Mouse (Mus musculus) limb, embryonic 14.5 days (tissue): Measurements from ENCODE around the gene Rtn4rl1. TPM values are rescaled to one million over a fixed set of nuclear protein-coding genes. Genes with fewer than 3 reads are reported as not detected.

Experiments
- ATAC-seq: fragments of 200-750 bp; cut with Nextera tagmentation; 2 replicates; pipeline ENCODE4 v1.8.0; 2017; ENCODE audit warnings: low read depth, moderate number of reproducible peaks, moderate TSS enrichment; ENCODE audit not compliant: low FRiP score
- DNase-seq: peaks from one replicate; pipeline ENCODE4 v3.0.0-alpha.2; 2015; ENCODE audit warnings: low spot score
- H3K27ac ChIP-seq: fragments of 300-500 bp; sonication (generic); replicated peaks from 2 replicates; pipeline ENCODE4 v1.5.1; 2014; ENCODE audit warnings: low read depth, mild to moderate bottlenecking, low read length, moderate library complexity, mixed read lengths
- H3K27me3 ChIP-seq: fragments of 300-500 bp; sonication (generic); 2 replicates; pipeline ENCODE4 v1.6.1; 2014; ENCODE audit warnings: low read length, mixed read lengths; ENCODE audit not compliant: control insufficient read depth, insufficient read depth
- H3K36me3 ChIP-seq: fragments of 300-500 bp; sonication (generic); 2 replicates; pipeline ENCODE4 v1.6.1; 2014; ENCODE audit warnings: mild to moderate bottlenecking, low read length, moderate library complexity, mixed read lengths; ENCODE audit not compliant: control insufficient read depth, insufficient read depth
- H3K4me1 ChIP-seq: fragments of 300-500 bp; sonication (generic); 2 replicates; pipeline ENCODE4 v1.6.1; 2014; ENCODE audit warnings: antibody characterized with exemption, low read length, mixed read lengths; ENCODE audit not compliant: control insufficient read depth, insufficient read depth
- H3K4me2 ChIP-seq: fragments of 300-500 bp; sonication (generic); replicated peaks from 2 replicates; pipeline ENCODE4 v1.6.1; 2014; ENCODE audit warnings: low read depth, mild to moderate bottlenecking, low read length, moderate library complexity; ENCODE audit not compliant: severe bottlenecking
- H3K4me3 ChIP-seq: fragments of 300-500 bp; sonication (generic); replicated peaks from 2 replicates; pipeline ENCODE4 v1.5.1; 2014; ENCODE audit warnings: low read length
- H3K9ac ChIP-seq: fragments of 300-500 bp; sonication (generic); 2 replicates; pipeline ENCODE4 v1.6.1; 2014; ENCODE audit warnings: mild to moderate bottlenecking, low read depth, low read length, moderate library complexity; ENCODE audit not compliant: severe bottlenecking
- H3K9me3 ChIP-seq: fragments of 300-500 bp; sonication (generic); 2 replicates; pipeline ENCODE4 v1.6.1; 2016; ENCODE audit warnings: low read length; ENCODE audit not compliant: control insufficient read depth
- POLR2A ChIP-seq: fragments of 200-500 bp; IDR thresholded peaks from 2 replicates; pipeline ENCODE4 v1.8.0; 2012; ENCODE audit warnings: inconsistent platforms, mild to moderate bottlenecking, moderate library complexity, borderline replicate concordance; ENCODE audit not compliant: insufficient read depth, insufficient read length; ENCODE audit errors: extremely low read depth
- WGBS: fragments of 180-500 bp; shearing (Covaris S2); extraction: QIAGEN DNeasy Blood & Tissue Kit; methylation state at CpG from one replicate; pipeline ENCODE4 v1.1.7; 2014; 5-methylcytosine and 5-hydroxymethylcytosine counted together
- polyA plus RNA-seq, 2 experiments: library from polyadenylated mRNA; depleted of rRNA in 1 of 2; stranded (reverse) in 1 of 2; unstranded in 1 of 2; fragments of >200 nt; fragmentation: Nextera tagmentation in 1 of 2; extraction: Ambion mirVana in 1 of 2; gene quantifications; 2 replicates each; pipeline versions ENCODE4 v1.2.1 to v1.2.3; 2012 to 2014

Gene Rtn4rl1
- polyA plus RNA-seq, 2 experiments, result 3.4 to 4.4 TPM

DNA sequence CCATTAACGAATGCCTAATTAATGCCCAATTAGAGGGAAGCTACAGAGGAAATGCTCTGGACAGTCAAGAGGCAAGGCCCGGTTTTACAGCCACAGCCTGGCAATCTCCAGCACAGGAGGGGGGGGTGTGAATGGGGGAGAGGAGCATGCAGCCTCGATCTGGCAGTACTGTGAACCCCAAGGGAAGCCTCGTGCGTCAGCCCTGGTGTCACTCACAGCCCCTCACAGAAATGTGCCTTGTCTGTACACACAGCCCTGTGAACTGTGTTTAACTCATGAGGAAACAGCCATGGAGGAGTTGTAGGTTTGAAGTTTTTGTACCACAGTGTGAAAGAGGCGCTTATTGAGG, 70.4 kb downstream of the Rtn4rl1 start:
- ATAC-seq (no peak), DNase-seq (no peak)
- Histone ChIP-seq H3K4me2 (no peak overlapping the region), H3K4me1 (peaks cover 18% of the 10 kb centered on the region), H3K9me3 (no peaks in the 10 kb centered on the region), H3K9ac (no peak overlapping the region), H3K27ac (no peak overlapping the region), H3K36me3 (no peaks in the 10 kb centered on the region), H3K4me3 (no peak overlapping the region), H3K27me3 (no peaks in the 10 kb centered on the region)
- 33% methylated on average over 6 of the region's 6 CpGs for WGBS
- TF ChIP-seq POLR2A, result no peak

DNA sequence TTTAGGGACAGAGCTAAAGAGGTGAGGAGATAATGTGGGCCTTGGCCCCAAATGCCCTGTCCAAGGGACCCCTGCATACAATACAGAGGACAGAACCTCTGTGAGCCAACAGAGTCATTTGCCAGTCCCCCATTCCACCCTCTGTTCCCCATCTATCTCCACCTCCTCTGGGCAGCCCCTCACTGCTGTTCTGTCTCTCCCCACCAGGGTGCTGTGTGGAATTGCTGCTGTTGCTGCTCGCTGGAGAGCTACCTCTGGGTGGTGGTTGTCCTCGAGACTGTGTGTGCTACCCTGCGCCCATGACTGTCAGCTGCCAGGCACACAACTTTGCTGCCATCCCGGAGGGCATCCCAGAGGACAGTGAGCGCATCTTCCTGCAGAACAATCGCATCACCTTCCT, 71.0 kb downstream of the Rtn4rl1 start:
- H3K9me3 ChIP-seq, result no peaks in the 10 kb centered on the region
- 85% methylated on average over 6 of the region's 6 CpGs for WGBS
- no peak overlapping the region for H3K4me3 ChIP-seq
- no peak overlapping the region for H3K4me2 ChIP-seq
- H3K9ac ChIP-seq, result no peak overlapping the region
- DNase-seq (no peak), ATAC-seq (no peak)
- H3K27ac ChIP-seq, result no peak overlapping the region
- TF ChIP-seq POLR2A, result no peak
- H3K27me3 ChIP-seq, result no peaks in the 10 kb centered on the region
- H3K4me1 ChIP-seq, result peaks cover 18% of the 10 kb centered on the region
- H3K36me3 ChIP-seq, result no peaks in the 10 kb centered on the region

- H3K9ac ChIP-seq, result no peak overlapping the region
- H3K9me3 ChIP-seq, result no peaks in the 10 kb centered on the region
- TF ChIP-seq POLR2A, result no peak
- no peak overlapping the region for H3K4me2 ChIP-seq
- no peak overlapping the region for H3K27ac ChIP-seq
- 52% methylated on average over 15 of the region's 15 CpGs for WGBS
- H3K4me1 ChIP-seq, result peaks cover 18% of the 10 kb centered on the region
- no peak overlapping the region for H3K4me3 ChIP-seq
- ATAC-seq, result no peak
- DNase-seq, result no peak
- no peaks in the 10 kb centered on the region for H3K36me3 ChIP-seq
- no peaks in the 10 kb centered on the region for H3K27me3 ChIP-seq
Observed at GRCm38 (mm10) chr11:75265545-75265944, 72.0 kb downstream of the Rtn4rl1 start.

- Histone ChIP-seq H3K9me3 (no peaks in the 10 kb centered on the region), H3K4me1 (peaks cover 17% of the 10 kb centered on the region), H3K9ac (no peak overlapping the region), H3K4me2 (no peak overlapping the region), H3K36me3 (no peaks in the 10 kb centered on the region), H3K27me3 (no peaks in the 10 kb centered on the region), H3K4me3 (no peak overlapping the region), H3K27ac (no peak overlapping the region)
- ATAC-seq, result no peak
- TF ChIP-seq POLR2A, result no peak
- DNase-seq, result no peak
- WGBS, result 57% methylated on average over 9 of the region's 9 CpGs
Observed at GRCm38 (mm10) chr11:75267826-75268281, 74.3 kb downstream of the Rtn4rl1 start.

DNA sequence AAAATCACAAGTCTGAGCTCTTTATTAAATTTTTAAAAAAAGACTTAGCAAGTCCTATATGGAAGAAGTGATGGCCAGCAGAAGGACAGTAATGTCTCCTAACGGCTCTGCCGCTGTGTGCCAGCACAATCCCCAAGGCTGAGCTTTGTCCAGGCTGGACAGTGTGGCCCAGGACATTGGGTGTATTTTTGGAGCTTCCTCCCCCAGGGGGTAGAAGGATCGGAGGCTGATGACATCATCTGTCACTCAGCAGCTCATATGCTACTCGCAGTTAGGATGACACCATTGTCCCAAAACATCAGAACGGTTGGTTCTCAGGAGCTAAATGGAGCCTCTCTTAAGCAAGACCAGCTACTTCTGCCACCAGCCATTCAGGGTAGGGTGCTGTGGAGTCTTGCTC, 74.9 kb downstream of the Rtn4rl1 start:
- Histone ChIP-seq H3K4me1 (peaks cover 10% of the 10 kb centered on the region), H3K27me3 (no peaks in the 10 kb centered on the region), H3K4me2 (no peak overlapping the region), H3K9me3 (no peaks in the 10 kb centered on the region), H3K4me3 (no peak overlapping the region), H3K9ac (no peak overlapping the region), H3K27ac (no peak overlapping the region), H3K36me3 (no peaks in the 10 kb centered on the region)
- DNase-seq (no peak), ATAC-seq (no peak)
- TF ChIP-seq POLR2A, result no peak
- WGBS, result 78% methylated on average over 5 of the region's 5 CpGs

DNA sequence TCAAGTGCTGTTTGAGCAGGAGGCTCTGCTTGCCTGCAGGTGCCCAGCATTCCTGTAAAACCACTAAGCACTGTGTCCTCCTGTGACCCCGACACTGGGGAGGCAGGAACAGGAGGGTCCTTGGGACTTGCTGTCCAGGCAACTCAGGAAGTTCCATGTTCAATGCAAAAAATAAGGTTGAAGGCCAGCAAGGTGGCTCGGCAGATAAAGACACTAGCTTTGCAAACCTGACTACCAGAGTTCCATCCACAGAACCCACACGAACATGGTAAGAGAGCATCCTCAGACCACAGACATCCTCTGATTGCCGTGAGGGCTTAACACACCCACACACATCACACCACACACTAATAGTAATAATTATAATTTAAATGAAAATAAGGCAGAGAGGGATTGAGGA, 75.6 kb downstream of the Rtn4rl1 start:
- H3K27me3 ChIP-seq, result no peaks in the 10 kb centered on the region
- WGBS, result 85% methylated on average over 4 of the region's 4 CpGs

More for the DNA sequence above, 75.6 kb downstream of the Rtn4rl1 start:
- no peak for ATAC-seq
- Histone ChIP-seq H3K9ac (no peak overlapping the region), H3K4me3 (no peak overlapping the region), H3K27ac (no peak overlapping the region), H3K4me1 (peaks cover 7% of the 10 kb centered on the region; the same call in 1 of the 2 replicates), H3K9me3 (no peaks in the 10 kb centered on the region), H3K36me3 (no peaks in the 10 kb centered on the region), H3K4me2 (no peak overlapping the region)
- no peak for DNase-seq
- TF ChIP-seq POLR2A, result no peak
